Mouse (Mus musculus) lung, embryonic 16.5 days (tissue): ENCODE results near the gene Cct8l1. TPM values are rescaled to one million over a fixed set of nuclear protein-coding genes. Genes with fewer than 3 reads are reported as not detected.

Source experiments
- ATAC-seq: fragments of 200-750 bp; cut with Nextera tagmentation; 2 replicates; pipeline ENCODE4 v1.8.0; 2017; ENCODE audit warnings: low read depth, mild to moderate bottlenecking, moderate library complexity
- H3K27ac ChIP-seq: fragments of 300-500 bp; sonication (generic); 2 replicates; pipeline ENCODE4 v1.5.1; 2014; ENCODE audit warnings: mild to moderate bottlenecking, control low read depth, low read length
- H3K27me3 ChIP-seq: fragments of 300-500 bp; sonication (generic); 2 replicates; pipeline ENCODE4 v1.6.1; 2014; ENCODE audit warnings: low read depth, low read length, mixed read lengths; ENCODE audit not compliant: control insufficient read depth, insufficient read depth
- H3K36me3 ChIP-seq: fragments of 300-500 bp; sonication (generic); 2 replicates; pipeline ENCODE4 v1.6.1; 2014; ENCODE audit warnings: low read length; ENCODE audit not compliant: control insufficient read depth, insufficient read depth
- H3K4me1 ChIP-seq: fragments of 300-500 bp; sonication (generic); replicated peaks from 2 replicates; pipeline ENCODE4 v1.6.1; 2014; ENCODE audit warnings: low read length, mixed read lengths; ENCODE audit not compliant: control insufficient read depth, insufficient read depth
- H3K4me2 ChIP-seq: fragments of 300-500 bp; sonication (generic); 2 replicates; pipeline ENCODE4 v1.6.1; 2014; ENCODE audit warnings: low read depth, low read length, control low read depth
- H3K4me3 ChIP-seq: fragments of 300-500 bp; sonication (generic); 2 replicates; pipeline ENCODE4 v1.5.1; 2014; ENCODE audit warnings: mild to moderate bottlenecking, low read length, control low read depth
- H3K9ac ChIP-seq: fragments of 300-500 bp; sonication (generic); 2 replicates; pipeline ENCODE4 v1.6.1; 2014; ENCODE audit warnings: low read length, control low read depth
- H3K9me3 ChIP-seq: fragments of 300-500 bp; sonication (generic); 2 replicates; pipeline ENCODE4 v1.6.1; 2016; ENCODE audit warnings: low read length; ENCODE audit not compliant: control insufficient read depth
- WGBS: fragments of 180-500 bp; shearing (Covaris S2); extraction: QIAGEN DNeasy Blood & Tissue Kit; methylation state at CpG from one replicate; pipeline ENCODE4 v1.1.7; 2014; 5-methylcytosine and 5-hydroxymethylcytosine counted together
- polyA plus RNA-seq: library from polyadenylated mRNA; unstranded; fragments of >200 nt; fragmentation: Nextera tagmentation; extraction: Ambion mirVana; gene quantifications from 2 replicates; pipeline ENCODE4 v1.2.1, GENCODE M21; 2015

The Cct8l1 gene
- polyA plus RNA-seq, 1 experiment from 2014 or later = not detected

GRCm38 (mm10) chr5:25555684-25556083 is 39.8 kb downstream of the Cct8l1 start:
- 84% methylated on average over 5 of the region's 5 CpGs for WGBS
- Histone ChIP-seq H3K9ac (no peak overlapping the region), H3K27me3 (no peaks in the 10 kb centered on the region), H3K9me3 (no peaks in the 10 kb centered on the region), H3K4me2 (no peak overlapping the region), H3K4me3 (no peak overlapping the region), H3K27ac (no peak overlapping the region), H3K4me1 (no peaks in the 10 kb centered on the region), H3K36me3 (no peaks in the 10 kb centered on the region)
- no peak for ATAC-seq

DNA sequence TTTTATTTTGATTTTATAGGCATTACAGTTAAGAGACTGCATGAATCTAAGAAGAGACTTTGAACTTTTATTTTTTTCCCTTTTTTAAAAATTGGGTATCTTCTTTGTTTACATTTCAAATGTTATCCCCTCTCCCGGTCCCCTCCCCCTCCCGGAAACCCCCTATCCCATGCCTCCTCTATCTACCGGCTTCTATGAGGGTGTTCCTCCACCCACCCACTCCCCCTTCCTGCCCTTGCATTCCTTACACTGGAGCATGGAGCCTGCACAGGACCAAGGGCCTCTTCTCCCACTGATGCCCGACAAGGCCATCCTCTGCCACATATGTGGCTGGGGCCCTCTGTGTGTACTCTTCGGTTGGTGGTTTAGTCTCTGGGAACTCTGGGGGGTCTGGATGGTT is 40.5 kb downstream of the Cct8l1 start:
- Histone ChIP-seq H3K36me3 (no peaks in the 10 kb centered on the region), H3K9ac (no peak overlapping the region), H3K4me2 (no peak overlapping the region), H3K4me1 (no peaks in the 10 kb centered on the region), H3K9me3 (no peaks in the 10 kb centered on the region), H3K27ac (no peak overlapping the region), H3K27me3 (no peaks in the 10 kb centered on the region), H3K4me3 (no peak overlapping the region)
- WGBS = 60% methylated on average over 5 of the region's 5 CpGs
- no peak for ATAC-seq

Other genes with a start within 250 kb of the Cct8l1 start
- 10.2 and 10.4 TPM in 2 replicates for gene Kmt2c, start 17.3 kb upstream of the Cct8l1 start, polyA plus RNA-seq
- gene Xrcc2, start 189.8 kb downstream of the Cct8l1 start, polyA plus RNA-seq = 8.6 and 9.4 TPM in 2 replicates
- gene Actr3b, start 243.9 kb downstream of the Cct8l1 start, polyA plus RNA-seq = 2.0 and 2.3 TPM in 2 replicates